Mouse (Mus musculus): ENCODE data around the gene Krcc1. TPM values are rescaled to one million over a fixed set of nuclear protein-coding genes. Genes with fewer than 3 reads are reported as not detected.
"Not testable (repeated sequence)": the region's sequence is repeated elsewhere in the genome, so short reads cannot be mapped to it uniquely, and the experiment has no call there.

Gene Krcc1
- polyA plus RNA-seq, 1 experiment = 6.9 TPM

DNA sequence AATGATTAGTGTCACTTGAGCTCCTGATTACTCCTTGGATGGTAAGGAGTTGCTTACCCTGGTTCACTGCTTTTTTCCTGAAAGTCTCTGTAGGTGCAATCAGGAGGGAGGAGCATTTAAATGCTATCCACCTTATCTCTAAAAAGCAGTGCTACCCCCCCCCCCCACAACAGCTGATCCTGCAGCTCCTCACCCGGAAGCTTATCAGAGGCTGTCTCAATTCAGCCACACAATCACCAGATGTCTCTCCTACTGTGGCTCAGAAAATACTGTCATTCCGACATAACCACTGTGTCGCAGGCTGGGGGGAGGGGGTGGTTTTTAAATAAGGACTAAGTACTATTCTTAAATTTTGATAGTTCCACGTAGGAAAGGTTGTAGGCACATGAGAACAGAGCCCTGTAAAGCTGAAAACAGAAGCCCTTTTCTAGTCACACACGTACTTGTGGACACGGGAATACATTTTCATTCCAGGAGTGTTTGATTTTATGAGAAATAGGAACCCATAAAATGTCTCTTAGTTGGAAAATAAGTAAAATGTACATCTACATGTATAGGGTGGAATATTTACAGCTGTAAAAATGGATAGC, 11.3 kb upstream of the Krcc1 start:
- 27% methylated on average over 6 of the region's 6 CpGs for WGBS
- Histone ChIP-seq H3K4me3 (ENCODE audit: low read depth, low read length) (no peak overlapping the region), H3K27me3 (ENCODE audit: control insufficient read depth, insufficient read depth, low read length) (no peaks in the 10 kb centered on the region), H3K27ac (ENCODE audit: insufficient read depth, low read depth, low read length) (no peak overlapping the region), H3K36me3 (ENCODE audit: control insufficient read depth, insufficient read depth, low read length) (no peaks in the 10 kb centered on the region), H3K4me1 (ENCODE audit: control insufficient read depth, insufficient read depth, insufficient read length, low read length) (0 out of 2 replicates have a peak, but pooled peaks cover 2% of the 10 kb centered on the region)
- TF ChIP-seq CTCF (IDR thresholded peaks at IDR 0.05; ENCODE audit: extremely low read depth, insufficient read length, insufficient replicate concordance, low read depth, low read length) (no peak), POLR2A (IDR thresholded peaks at IDR 0.05; ENCODE audit: low read depth, low read length) (no peak)

DNA sequence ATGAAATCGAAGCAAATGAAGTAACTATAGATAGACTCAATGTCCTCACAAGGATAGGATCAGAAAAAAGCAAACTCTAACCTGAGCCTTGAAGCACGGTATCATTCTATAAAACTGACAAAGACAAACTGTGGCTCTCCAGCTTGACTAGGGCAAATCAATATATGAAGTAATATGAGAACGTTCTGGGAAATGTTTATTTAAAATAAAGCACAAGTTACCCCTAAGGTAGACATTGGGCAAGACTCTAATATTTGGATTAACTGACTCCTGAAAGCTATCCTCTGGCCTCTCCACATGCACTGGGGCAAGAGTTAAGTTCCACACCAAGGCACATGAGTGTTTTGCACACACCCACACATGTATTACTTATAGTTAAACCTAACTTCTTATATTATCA, 10.4 kb upstream of the Krcc1 start:
- no peak overlapping the region for H3K4me3 ChIP-seq (ENCODE audit: low read depth, low read length)
- no peaks in the 10 kb centered on the region for H3K36me3 ChIP-seq (ENCODE audit: control insufficient read depth, insufficient read depth, low read length)
- 67% methylated on average over 3 of the region's 3 CpGs for WGBS
- TF ChIP-seq CTCF (IDR thresholded peaks at IDR 0.05; ENCODE audit: extremely low read depth, insufficient read length, insufficient replicate concordance, low read depth, low read length) = no peak
- TF ChIP-seq POLR2A (IDR thresholded peaks at IDR 0.05; ENCODE audit: low read depth, low read length) = no peak
- no peak overlapping the region for H3K27ac ChIP-seq (ENCODE audit: insufficient read depth, low read depth, low read length)
- H3K27me3 ChIP-seq (ENCODE audit: control insufficient read depth, insufficient read depth, low read length) = no peaks in the 10 kb centered on the region
- 0 out of 2 replicates have a peak, but pooled peaks cover 2% of the 10 kb centered on the region for H3K4me1 ChIP-seq (ENCODE audit: control insufficient read depth, insufficient read depth, insufficient read length, low read length)

DNA sequence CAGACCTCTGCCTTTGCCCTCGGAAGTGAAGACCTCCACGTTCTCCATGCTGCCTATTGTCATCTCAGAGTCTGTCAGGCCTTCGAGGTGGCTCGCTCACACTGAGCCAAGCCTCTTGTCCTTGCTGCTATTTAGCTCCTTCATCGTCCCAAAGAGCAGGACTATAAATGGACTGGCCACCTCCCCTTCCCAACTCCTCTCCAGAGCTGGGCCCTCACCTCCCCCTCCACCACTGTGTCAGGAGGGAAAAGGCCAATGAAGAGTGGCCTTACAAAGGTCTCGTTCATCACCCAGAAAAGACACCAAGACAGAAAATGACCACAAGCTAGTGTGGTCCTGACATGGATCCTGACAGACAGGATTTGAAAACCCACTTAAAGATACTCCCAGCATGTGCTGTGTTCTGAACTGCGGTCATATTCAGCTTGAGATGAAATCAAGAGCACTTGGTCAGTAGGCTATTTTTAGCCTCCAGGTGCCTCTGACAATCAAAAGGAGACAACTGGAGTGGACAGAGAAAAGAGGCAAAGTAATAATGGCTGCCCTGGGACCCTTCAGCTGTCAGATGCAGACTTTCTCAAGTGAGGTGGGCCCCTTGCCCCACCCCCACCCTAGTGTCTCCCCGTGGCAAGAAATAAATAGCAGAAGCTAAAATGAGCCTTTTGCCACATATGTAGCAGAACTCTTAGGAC, 9.2 kb upstream of the Krcc1 start:
- Histone ChIP-seq H3K27ac (ENCODE audit: insufficient read depth, low read depth, low read length) (no peak overlapping the region), H3K36me3 (ENCODE audit: control insufficient read depth, insufficient read depth, low read length) (no peaks in the 10 kb centered on the region), H3K4me3 (ENCODE audit: low read depth, low read length) (no peak overlapping the region), H3K4me1 (ENCODE audit: control insufficient read depth, insufficient read depth, insufficient read length, low read length) (0 out of 2 replicates have a peak, but pooled peaks cover 2% of the 10 kb centered on the region), H3K27me3 (ENCODE audit: control insufficient read depth, insufficient read depth, low read length) (no peaks in the 10 kb centered on the region)
- 82% methylated on average over 8 of the region's 8 CpGs for WGBS
- TF ChIP-seq POLR2A (IDR thresholded peaks at IDR 0.05; ENCODE audit: low read depth, low read length) (no peak), CTCF (IDR thresholded peaks at IDR 0.05; ENCODE audit: extremely low read depth, insufficient read length, insufficient replicate concordance, low read depth, low read length) (no peak)

DNA sequence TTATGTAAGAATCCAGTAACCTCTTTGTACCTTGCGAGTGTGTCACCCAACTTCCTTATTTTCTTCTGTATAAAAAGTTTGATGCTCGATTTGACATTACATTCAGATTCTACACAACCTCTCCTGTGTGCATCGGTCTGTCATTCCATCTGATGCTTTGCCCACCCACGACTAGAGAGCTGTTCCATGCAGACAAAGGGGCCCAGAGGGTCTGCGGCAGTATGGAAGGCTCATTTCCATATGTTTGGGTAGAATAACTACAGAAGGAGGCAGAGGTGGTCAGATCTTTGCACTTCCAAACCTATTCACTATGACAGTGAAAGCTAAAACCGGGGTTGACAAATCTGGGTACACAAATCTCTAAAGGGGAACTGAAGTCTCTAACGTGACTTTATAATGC, 3.9 kb upstream of the Krcc1 start:
- H3K4me3 ChIP-seq (ENCODE audit: low read depth, low read length); H3K27ac ChIP-seq (ENCODE audit: insufficient read depth, low read depth, low read length); H3K4me1 ChIP-seq (ENCODE audit: control insufficient read depth, insufficient read depth, insufficient read length, low read length); H3K27me3 ChIP-seq (ENCODE audit: control insufficient read depth, insufficient read depth, low read length); H3K36me3 ChIP-seq (ENCODE audit: control insufficient read depth, insufficient read depth, low read length): not testable (repeated sequence)
- 82% methylated on average over 7 of the region's 7 CpGs for WGBS

- Histone ChIP-seq H3K36me3 (ENCODE audit: control insufficient read depth, insufficient read depth, low read length) (no peaks in the 10 kb centered on the region), H3K27ac (ENCODE audit: insufficient read depth, low read depth, low read length) (0 out of 2 replicates have a peak overlapping the region, but pooled peaks have one; percentile 38), H3K4me1 (ENCODE audit: control insufficient read depth, insufficient read depth, insufficient read length, low read length) (peaks cover 6% of the 10 kb centered on the region), H3K27me3 (ENCODE audit: control insufficient read depth, insufficient read depth, low read length) (no peaks in the 10 kb centered on the region), H3K4me3 (ENCODE audit: low read depth, low read length) (no peak overlapping the region)
- 54% methylated on average over 7 of the region's 7 CpGs for WGBS
- TF ChIP-seq CTCF (IDR thresholded peaks at IDR 0.05; ENCODE audit: extremely low read depth, insufficient read length, insufficient replicate concordance, low read depth, low read length) = no peak
- no peak for TF ChIP-seq POLR2A (IDR thresholded peaks at IDR 0.05; ENCODE audit: low read depth, low read length)
Observed at GRCm38 (mm10) chr6:71268929-71269685, 2.4 kb upstream of the Krcc1 start.

- WGBS = 89% methylated on average over 6 of the region's 6 CpGs
- H3K4me3 ChIP-seq (ENCODE audit: low read depth, low read length); H3K36me3 ChIP-seq (ENCODE audit: control insufficient read depth, insufficient read depth, low read length); H3K27me3 ChIP-seq (ENCODE audit: control insufficient read depth, insufficient read depth, low read length); H3K4me1 ChIP-seq (ENCODE audit: control insufficient read depth, insufficient read depth, insufficient read length, low read length): not testable (repeated sequence)
- H3K27ac ChIP-seq (ENCODE audit: insufficient read depth, low read depth, low read length) = 0 out of 2 replicates have a peak overlapping the region, but pooled peaks have one; percentile 35
Observed at GRCm38 (mm10) chr6:71269686-71270050, 1.8 kb upstream of the Krcc1 start.

- 12% methylated on average over 13 of the region's 14 CpGs for WGBS
- Histone ChIP-seq H3K27me3 (ENCODE audit: control insufficient read depth, insufficient read depth, low read length) (no peaks in the 10 kb centered on the region), H3K4me3 (ENCODE audit: low read depth, low read length) (peak overlapping the region; percentile 48)
Observed at GRCm38 (mm10) chr6:71270301-71271056, 998 bp upstream of the Krcc1 start.

More at GRCm38 (mm10) chr6:71270301-71271056, 998 bp upstream of the Krcc1 start:
- TF ChIP-seq CTCF (IDR thresholded peaks at IDR 0.05; ENCODE audit: extremely low read depth, insufficient read length, insufficient replicate concordance, low read depth, low read length) (no peak), POLR2A (IDR thresholded peaks at IDR 0.05; ENCODE audit: low read depth, low read length) (no peak)
- peak overlapping the region; percentile 95 for H3K27ac ChIP-seq (ENCODE audit: insufficient read depth, low read depth, low read length)
- H3K36me3 ChIP-seq (ENCODE audit: control insufficient read depth, insufficient read depth, low read length) = no peaks in the 10 kb centered on the region
- peaks cover 5% of the 10 kb centered on the region for H3K4me1 ChIP-seq (ENCODE audit: control insufficient read depth, insufficient read depth, insufficient read length, low read length)

Measured in small intestine, adult 2 months (tissue).